Mouse (Mus musculus) T-helper 1 cell (primary cell): ENCODE results near the gene Hdac6.
"Not testable (repeated sequence)": the region's sequence is repeated elsewhere in the genome, so short reads cannot be mapped to it uniquely, and the experiment has no call there.

Source experiments
- in situ Hi-C: fragments of 300-600 bp; cut with MboI, MseI; formaldehyde crosslinking; loops from one replicate; pipeline ENCODE4 v1.15.1; 2025; ENCODE audit warnings: high pct_unique_total_duplicates

The Hdac6 gene

DNA sequence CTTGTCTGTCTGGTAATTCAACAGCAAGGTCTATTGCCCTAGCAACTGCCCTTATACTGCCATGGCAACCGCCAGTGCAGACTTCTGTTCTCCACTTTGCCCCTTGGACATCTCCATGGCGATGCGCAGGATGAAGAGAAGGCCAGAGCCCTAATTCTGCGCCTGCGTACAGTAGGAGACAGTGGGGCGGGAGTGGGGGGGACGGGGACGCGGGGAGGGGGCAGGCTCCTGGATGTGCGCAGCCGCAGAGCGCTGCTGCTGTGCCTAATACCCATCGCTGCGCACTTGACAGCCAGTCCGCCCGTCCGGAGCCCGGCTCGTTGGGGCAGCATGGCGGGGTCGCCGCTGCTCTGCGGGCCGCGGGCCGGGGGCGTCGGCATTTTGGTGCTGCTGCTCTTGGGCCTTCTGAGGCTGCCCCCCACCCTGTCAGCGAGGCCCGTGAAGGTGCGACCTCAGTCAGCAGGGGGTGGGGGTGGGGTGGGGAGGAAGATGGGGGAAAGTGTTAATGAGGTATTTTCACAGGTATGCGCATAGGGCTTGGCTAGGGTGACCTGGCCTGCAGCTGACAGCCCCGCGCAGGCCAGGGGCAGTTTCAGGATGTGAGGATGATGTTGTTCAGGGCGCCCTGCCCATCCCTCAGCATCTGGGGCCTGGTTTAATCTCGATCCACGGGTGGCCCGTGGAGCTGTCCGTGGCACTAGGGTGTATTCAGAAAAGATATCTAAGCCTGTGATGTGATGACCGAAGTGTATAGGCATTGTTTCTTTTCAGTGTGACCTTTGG lies 27.9 kb downstream of the Hdac6 start, which contains the start of gene Pcsk1n:
TSS of gene Pcsk1n (plus strand) at position 222 of the 783 bp plus-strand sequence.
- in situ Hi-C loops, result loop anchor here (5.0 kb wide), 1 partner anchor 98 kb away; the partner anchor contains the start of gene Glod5

DNA sequence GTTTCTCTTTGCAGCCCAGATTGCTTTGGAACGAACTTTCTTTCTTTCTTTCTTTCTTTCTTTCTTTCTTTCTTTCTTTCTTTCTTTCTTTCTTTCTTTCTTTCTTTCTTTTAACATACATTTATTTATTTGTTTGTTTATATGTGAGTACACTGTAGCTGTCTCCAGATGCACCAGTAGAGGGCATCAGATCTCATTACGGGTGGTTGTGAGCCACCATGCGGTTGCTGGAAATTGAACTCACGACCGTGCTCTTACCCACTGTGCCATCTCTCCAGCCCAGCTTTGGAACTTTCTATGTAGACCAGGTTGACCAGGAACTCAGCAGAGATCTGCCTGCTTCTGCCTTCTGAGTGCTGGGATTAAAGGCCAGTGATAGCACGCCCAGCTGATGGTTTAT lies 29.7 kb downstream of the Hdac6 start:
- in situ Hi-C loops, result not testable (repeated sequence)

DNA sequence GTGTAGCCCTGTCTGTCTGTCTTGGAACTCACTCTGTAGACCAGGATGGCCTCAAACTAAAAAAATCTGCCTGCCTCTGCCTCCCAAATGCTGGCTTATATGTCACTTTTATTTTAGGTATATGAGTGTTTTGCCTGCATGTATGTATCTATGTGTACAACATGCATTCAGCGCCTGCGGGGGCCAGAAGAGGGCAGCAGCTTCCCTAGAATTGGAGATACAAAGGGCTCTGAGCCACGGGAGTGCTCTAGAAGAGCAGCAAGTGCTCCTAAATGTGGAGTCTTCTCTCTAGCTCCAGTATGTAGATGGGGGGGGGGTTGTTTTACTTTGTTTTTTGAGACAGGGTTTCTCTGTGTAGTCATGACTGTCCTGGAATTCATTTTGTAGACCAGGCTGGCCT lies 32.0 kb downstream of the Hdac6 start:
- in situ Hi-C loops, result not testable (repeated sequence)

GRCm38 (mm10) chrX:7910473-7910872 lies 37.2 kb downstream of the Hdac6 start:
- in situ Hi-C loops, result no loop called here

- in situ Hi-C loops, result not testable (repeated sequence)
Observed at GRCm38 (mm10) chrX:7909242-7909641, 38.4 kb downstream of the Hdac6 start, which contains the start of gene Gm10490. Gm10490 (plus strand) TSS chrX:7909542.

- in situ Hi-C loops, result no loop called here
Observed at GRCm38 (mm10) chrX:7907735-7908134, 40.0 kb downstream of the Hdac6 start, which contains the start of gene Gm10491. Gm10491 (minus strand) TSS chrX:7907835.

DNA sequence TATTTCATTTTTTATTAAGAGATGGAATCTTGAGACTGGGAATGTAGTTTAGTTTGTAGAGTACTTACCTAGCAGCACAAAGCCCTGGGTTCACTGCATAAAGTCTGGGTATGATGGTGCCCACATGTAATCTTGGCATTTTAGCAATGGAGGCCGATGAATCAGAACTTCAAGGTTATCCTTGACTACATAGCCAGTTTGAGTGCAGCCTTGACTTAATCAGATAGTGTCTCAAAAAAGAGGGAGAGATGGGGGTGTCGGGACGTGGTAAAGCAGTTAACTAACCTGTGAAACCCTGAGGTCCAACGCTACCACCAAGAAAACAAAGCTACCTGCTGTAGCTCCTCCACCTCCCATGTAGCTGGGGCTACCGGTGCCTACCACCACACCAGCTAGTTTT lies 43.2 kb downstream of the Hdac6 start:
- in situ Hi-C loops, result no loop called here

DNA sequence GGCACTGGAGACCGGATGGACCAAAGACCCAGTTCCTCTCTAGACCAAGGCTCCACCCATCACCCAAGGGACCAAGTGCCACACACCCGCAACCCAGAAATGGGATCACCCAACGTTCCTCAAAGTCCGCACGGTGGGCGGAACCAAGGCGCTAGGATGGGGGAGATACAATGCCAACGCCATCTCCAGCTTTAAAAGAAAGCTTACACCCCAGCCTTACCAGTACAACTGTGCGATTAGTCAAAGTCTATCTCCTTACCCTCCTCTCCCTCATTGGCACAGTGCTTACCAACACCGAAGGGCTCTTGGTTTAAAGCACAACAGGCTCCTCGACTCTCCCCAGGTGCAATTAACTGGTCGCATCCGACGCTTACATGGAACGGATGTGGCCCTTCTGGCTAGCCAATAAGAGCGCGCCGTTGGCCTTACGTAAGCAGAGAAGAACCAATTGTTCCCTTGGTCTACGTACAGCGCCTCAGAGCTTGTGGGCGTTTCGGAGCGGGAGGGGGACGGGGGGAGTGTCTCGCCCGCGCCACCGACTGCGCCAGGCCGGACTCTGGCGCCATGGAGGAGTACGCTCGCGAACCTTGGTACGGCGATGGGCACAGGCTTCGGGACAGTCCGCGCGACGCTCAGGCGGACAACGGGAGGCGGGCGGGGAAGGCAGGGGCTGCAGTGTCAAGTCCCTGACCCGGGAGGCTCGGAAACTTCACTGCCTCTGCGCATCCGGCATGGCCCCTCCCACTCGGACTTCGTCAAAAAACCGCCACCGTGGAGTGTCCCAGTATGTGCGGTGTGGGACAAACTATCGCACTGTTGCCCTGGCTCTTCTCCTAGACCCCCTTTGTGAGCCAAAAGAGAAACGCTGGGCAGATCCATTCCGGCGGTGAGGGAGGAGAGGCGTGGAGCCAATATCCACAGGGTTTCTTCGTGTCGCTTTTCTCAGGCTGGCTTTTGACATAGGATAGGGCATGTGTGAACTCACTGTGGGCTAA lies 48.5 kb downstream of the Hdac6 start, which contains the start of the genes Pqbp1 and Timm17b:
TSS of gene Pqbp1 (minus strand) at position 390 of the 995 bp plus-strand sequence.
TSS of gene Timm17b (plus strand) at position 478 of the 995 bp plus-strand sequence.
- in situ Hi-C loops, result no loop called here

- in situ Hi-C loops, result no loop called here
Observed at GRCm38 (mm10) chrX:7898211-7898610, 49.5 kb downstream of the Hdac6 start.

DNA sequence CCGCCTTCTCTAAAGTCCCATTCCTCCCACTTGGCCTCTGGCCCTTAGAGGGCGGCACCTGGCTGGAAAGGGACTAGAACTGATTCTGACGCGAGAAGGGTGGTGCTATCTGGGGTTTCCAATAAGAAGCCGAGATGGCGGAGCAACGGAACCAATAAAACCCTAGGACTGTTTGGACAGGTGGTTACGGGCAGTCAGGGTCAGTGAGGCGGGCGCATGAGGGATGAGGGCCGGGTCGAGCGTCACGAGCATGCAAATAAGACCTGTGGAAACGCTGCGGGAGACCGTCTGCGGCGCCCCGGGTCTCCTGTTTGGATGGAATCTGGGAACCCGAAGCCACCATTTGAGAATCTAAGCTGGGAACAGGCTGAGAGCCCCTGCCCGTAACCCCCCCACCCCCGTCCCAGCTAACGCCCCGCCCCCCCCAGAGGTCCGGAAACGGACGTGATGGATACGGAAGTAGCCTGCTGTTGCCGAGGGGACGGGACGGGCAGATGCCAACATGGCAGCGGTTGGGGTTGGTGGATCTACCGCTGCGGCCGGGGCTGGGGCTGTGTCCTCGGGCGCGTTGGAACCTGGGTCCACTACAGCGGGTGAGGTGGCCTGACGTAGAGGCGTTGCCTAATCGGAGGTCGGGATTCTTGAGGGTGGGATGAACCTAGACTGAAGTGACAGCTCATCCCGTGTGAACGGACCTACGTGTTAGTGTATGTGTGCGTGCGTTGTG lies 63.7 kb downstream of the Hdac6 start, which contains the start of gene Slc35a2:
TSS of gene Slc35a2 (plus strand) at position 188 of the 727 bp plus-strand sequence.
- in situ Hi-C loops, result no loop called here
